Mouse (Mus musculus): Measurements from ENCODE around the gene Wfdc12. TPM values are rescaled to one million over a fixed set of nuclear protein-coding genes. Genes with fewer than 3 reads are reported as not detected.
"Not testable (repeated sequence)": the region's sequence is repeated elsewhere in the genome, so short reads cannot be mapped to it uniquely, and the experiment has no call there.

Gene Wfdc12
- not detected in 2 replicates for polyA plus RNA-seq (2015; fragmentation: Nextera tagmentation; extraction: Ambion mirVana)

DNA sequence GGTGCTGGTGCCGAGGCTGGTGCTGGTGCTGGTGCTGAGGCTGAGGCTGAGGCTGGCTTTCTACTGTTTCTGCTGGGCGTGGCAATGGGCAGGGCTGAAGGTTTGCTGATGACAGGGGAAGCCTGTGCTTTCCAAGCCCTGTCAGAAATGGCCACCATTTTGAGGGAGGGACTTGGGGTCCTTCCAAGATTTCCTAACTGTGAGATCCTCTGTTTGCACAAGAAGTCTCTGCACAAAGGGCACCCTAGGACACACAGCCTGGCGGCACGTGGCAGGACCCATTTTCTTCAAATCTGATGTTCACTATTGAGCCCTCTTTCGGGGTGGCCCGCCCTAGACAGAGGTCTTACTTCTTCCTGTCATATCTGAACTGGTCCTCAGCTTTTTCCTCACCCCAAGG is at the start of gene Wfdc12:
Gene Wfdc12, minus strand, starts transcription at position 33 of the 400 bp plus-strand sequence.
- Histone ChIP-seq H3K4me2 (replicated peaks) (no peak within 1 kb of the TSS), H3K4me3 (replicated peaks) (no peak within 1 kb of the TSS), H3K27ac (no peak within 1 kb of the TSS), H3K36me3 (no peaks in the 10 kb centered on the region), H3K27me3 (replicated peaks) (no peaks in the 10 kb centered on the region), H3K9me3 (no peaks in the 10 kb centered on the region), H3K4me1 (replicated peaks) (no peaks in the 10 kb centered on the region), H3K9ac (no peak within 1 kb of the TSS)
- ATAC-seq, result no peak
- WGBS, result 83% methylated on average over 6 of the region's 6 CpGs

DNA sequence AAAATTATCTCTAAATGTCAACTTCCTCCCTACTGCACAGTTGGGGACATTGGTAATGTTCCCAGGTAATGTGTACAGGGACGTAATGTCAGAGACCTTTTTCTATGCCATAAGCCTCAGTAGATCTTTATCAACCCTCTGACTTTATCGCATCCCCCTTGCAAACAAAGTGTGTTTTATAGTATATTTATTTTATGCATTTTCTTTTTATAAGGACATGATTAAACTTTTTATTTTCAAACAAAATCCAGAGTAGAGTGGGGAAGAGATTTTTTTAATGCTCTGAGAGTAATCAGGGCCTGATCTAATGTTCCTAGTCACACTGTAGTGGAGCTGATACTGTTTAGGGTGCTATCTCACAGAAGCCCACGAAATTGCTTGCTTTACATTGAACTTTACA is 48.0 kb upstream of the Wfdc12 start, which contains the start of gene Svs2:
Gene Svs2, minus strand, starts transcription at position 101 of the 400 bp plus-strand sequence.
- 83% methylated on average over 3 of the region's 3 CpGs for WGBS

DNA sequence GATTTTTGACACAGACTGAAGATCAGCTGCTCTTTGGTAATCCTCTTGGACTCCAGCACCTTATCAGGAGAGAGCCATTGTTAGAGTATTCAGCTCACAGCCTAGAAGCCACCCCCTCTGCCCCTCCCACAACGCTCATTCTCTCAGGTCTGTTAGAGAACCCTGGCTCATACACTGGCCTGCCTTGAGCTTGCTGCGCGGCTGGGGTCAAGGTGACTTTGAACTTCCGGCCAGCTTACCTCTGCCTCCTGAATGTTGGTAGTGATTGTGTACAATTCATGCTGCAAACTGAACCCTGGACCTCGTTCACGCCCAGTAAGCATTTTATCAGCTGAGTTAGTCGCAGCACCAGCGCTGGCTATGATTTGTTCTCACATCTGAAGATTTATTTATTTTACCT is 42.3 kb upstream of the Wfdc12 start:
- WGBS, result 71% methylated on average over 8 of the region's 8 CpGs
- Histone ChIP-seq H3K9ac (no peak overlapping the region), H3K27me3 (replicated peaks) (no peaks in the 10 kb centered on the region), H3K9me3 (no peaks in the 10 kb centered on the region), H3K4me3 (replicated peaks) (no peak overlapping the region), H3K4me2 (replicated peaks) (no peak overlapping the region), H3K27ac (no peak overlapping the region), H3K4me1 (replicated peaks) (no peaks in the 10 kb centered on the region), H3K36me3 (no peaks in the 10 kb centered on the region)
- ATAC-seq, result peak; percentile 43

More for the DNA sequence above, 48.0 kb upstream of the Wfdc12 start, which contains the start of gene Svs2:
- no peaks in the 10 kb centered on the region for H3K36me3 ChIP-seq
- H3K4me3 ChIP-seq (replicated peaks), result no peak within 1 kb of the TSS
- H3K27me3 ChIP-seq (replicated peaks), result no peaks in the 10 kb centered on the region
- no peak for ATAC-seq
- no peak within 1 kb of the TSS for H3K9ac ChIP-seq
- H3K9me3 ChIP-seq, result no peaks in the 10 kb centered on the region
- H3K27ac ChIP-seq, result no peak within 1 kb of the TSS
- no peak within 1 kb of the TSS for H3K4me2 ChIP-seq (replicated peaks)
- no peaks in the 10 kb centered on the region for H3K4me1 ChIP-seq (replicated peaks)

DNA sequence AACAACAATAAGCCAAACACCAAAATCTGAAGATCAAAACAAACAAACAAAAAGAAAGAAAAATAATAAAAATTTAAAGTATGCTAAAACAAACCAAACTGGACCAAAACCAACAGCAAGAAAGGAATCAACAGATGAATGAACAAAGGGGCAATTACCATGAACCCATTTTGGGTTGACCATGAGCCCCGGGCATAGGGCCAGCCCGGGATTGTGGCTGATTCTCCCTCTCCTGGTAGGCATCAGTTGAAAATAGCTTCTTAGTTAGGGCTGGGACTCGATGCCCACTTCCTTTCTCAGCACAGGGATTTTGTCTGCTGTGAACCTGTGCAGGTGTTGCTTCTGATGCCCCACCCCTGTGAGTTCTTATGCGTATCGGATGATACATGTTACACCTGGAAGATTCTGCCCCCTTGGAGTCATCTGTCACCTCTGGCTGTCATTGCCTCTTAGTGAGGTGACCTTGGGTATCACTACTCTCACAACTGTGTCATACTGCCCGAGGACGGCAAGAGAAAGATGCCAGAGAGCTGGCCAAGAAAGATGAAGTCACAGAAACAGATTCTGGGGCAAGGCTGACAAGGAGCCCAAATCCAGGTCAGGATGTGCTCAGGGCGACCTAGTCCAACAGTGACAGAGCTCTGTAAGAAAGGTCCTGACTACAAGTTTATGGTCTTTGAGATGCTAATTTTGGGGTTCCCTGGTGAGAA is 38.1 kb upstream of the Wfdc12 start:
- no peak overlapping the region for H3K4me3 ChIP-seq (replicated peaks)
- WGBS, result 85% methylated on average over 8 of the region's 8 CpGs
- no peaks in the 10 kb centered on the region for H3K9me3 ChIP-seq
- H3K4me1 ChIP-seq (replicated peaks), result no peaks in the 10 kb centered on the region
- no peaks in the 10 kb centered on the region for H3K36me3 ChIP-seq
- ATAC-seq, result no peak
- no peak overlapping the region for H3K9ac ChIP-seq
- H3K27ac ChIP-seq, result no peak overlapping the region
- H3K4me2 ChIP-seq (replicated peaks), result no peak overlapping the region
- H3K27me3 ChIP-seq (replicated peaks), result no peaks in the 10 kb centered on the region

DNA sequence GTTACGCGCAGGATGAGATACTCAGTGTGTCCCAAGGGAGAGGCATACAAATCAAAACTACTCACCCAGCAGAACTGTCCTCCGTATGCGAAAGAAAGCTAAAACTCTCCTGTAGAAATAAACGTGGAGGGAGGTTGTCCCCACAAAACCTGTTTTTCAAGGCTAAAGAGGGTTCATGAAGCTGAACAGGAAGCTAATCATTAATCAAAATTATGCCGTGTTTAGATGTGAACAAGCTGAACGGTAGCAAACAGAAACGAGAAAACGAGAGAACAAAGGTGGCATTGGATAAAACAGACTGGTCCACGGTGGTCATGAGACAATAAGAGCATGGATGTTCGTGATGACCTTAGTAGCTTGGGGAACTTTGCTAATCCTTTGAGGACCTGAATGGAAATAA is 31.1 kb upstream of the Wfdc12 start, which contains the start of gene Wfdc15b:
Gene Wfdc15b, minus strand, starts transcription at position 139 of the 400 bp plus-strand sequence.
- H3K4me3 ChIP-seq (replicated peaks), result 0 out of 2 replicates have a peak within 1 kb of the TSS, but pooled peaks have one; percentile 7
- WGBS, result 41% methylated on average over 11 of the region's 11 CpGs
- ATAC-seq, result peak; percentile 81
- H3K4me1 ChIP-seq (replicated peaks), result no peaks in the 10 kb centered on the region
- no peaks in the 10 kb centered on the region for H3K9me3 ChIP-seq
- no peak within 1 kb of the TSS for H3K9ac ChIP-seq
- H3K27ac ChIP-seq, result no peak within 1 kb of the TSS
- H3K36me3 ChIP-seq, result no peaks in the 10 kb centered on the region
- peak within 1 kb of the TSS; percentile 45 for H3K4me2 ChIP-seq (replicated peaks)
- no peaks in the 10 kb centered on the region for H3K27me3 ChIP-seq (replicated peaks)

DNA sequence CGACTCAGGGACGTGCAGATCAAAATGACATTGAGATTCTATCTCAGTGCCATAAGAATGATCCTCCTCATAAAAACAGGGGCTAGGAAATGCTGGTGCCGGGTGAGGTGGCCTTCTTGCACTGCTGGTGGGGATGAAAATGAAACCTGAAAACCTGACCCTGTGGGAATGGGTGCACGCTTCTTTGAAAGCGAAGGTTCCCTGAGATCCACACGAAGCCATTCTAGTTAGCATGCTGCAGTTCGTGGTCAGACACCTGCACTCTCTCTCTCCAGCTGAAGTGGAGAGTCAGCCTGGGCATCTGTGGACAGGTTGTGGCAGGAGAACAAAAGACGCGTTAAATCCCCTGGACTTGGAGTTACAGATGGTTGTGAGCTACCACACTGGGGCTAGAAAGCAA is 28.9 kb upstream of the Wfdc12 start:
- Histone ChIP-seq H3K27ac (no peak overlapping the region), H3K4me3 (replicated peaks) (no peak overlapping the region), H3K27me3 (replicated peaks) (no peaks in the 10 kb centered on the region), H3K9me3 (no peaks in the 10 kb centered on the region), H3K4me2 (replicated peaks) (no peak overlapping the region), H3K36me3 (no peaks in the 10 kb centered on the region), H3K4me1 (replicated peaks) (no peaks in the 10 kb centered on the region), H3K9ac (no peak overlapping the region)
- no peak for ATAC-seq
- WGBS, result 89% methylated on average over 9 of the region's 9 CpGs

DNA sequence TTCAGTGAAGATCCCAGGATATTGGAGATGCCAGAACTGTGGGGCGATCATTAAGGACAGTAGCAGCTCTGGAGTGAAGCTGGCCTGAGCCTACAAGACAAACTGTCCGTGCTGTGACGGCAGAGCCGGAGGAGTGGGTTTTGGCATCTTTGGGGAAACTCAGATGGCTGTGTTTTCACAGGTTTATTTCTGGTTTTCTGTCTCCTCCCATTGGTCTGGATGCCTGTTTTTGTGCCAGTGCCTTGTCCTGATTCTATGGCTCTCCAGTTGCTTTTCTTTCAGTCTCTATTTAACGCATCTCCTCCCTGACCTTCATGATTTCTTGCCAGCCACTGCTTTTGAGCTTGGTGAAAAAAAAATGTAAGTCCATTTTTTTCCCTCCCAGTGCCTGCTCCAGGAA is 22.3 kb upstream of the Wfdc12 start:
- H3K9me3 ChIP-seq, result no peaks in the 10 kb centered on the region
- no peak overlapping the region for H3K27ac ChIP-seq
- no peaks in the 10 kb centered on the region for H3K27me3 ChIP-seq (replicated peaks)
- H3K9ac ChIP-seq, result no peak overlapping the region
- H3K4me2 ChIP-seq (replicated peaks), result no peak overlapping the region
- H3K4me3 ChIP-seq (replicated peaks), result no peak overlapping the region
- H3K4me1 ChIP-seq (replicated peaks), result no peaks in the 10 kb centered on the region
- H3K36me3 ChIP-seq, result no peaks in the 10 kb centered on the region
- 90% methylated on average over 5 of the region's 5 CpGs for WGBS
- ATAC-seq, result no peak

DNA sequence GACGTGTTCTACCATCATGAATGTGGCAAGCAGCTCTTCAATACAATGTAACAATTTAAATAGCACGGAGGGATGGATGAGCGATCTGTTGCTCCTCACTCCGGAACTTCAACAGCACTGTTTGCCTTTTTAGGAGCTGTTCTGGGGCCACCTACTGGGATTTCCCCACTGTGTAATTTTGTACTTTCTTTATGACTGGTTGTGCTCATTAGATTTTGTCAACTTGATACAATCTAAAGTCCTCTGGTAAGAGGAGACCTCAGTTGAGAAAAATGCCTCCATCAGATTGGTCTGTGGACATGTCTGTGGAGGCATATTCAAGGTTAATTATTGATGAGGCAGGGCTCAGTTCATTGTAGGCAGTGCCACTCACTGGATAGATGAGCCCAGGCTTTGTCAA is 20.5 kb upstream of the Wfdc12 start:
- 85% methylated on average over 4 of the region's 4 CpGs for WGBS
- no peaks in the 10 kb centered on the region for H3K36me3 ChIP-seq
- ATAC-seq, result no peak
- H3K4me3 ChIP-seq (replicated peaks), result no peak overlapping the region
- H3K27me3 ChIP-seq (replicated peaks), result no peaks in the 10 kb centered on the region
- H3K9ac ChIP-seq, result no peak overlapping the region
- no peaks in the 10 kb centered on the region for H3K4me1 ChIP-seq (replicated peaks)
- no peak overlapping the region for H3K27ac ChIP-seq
- H3K9me3 ChIP-seq, result no peaks in the 10 kb centered on the region
- no peak overlapping the region for H3K4me2 ChIP-seq (replicated peaks)

DNA sequence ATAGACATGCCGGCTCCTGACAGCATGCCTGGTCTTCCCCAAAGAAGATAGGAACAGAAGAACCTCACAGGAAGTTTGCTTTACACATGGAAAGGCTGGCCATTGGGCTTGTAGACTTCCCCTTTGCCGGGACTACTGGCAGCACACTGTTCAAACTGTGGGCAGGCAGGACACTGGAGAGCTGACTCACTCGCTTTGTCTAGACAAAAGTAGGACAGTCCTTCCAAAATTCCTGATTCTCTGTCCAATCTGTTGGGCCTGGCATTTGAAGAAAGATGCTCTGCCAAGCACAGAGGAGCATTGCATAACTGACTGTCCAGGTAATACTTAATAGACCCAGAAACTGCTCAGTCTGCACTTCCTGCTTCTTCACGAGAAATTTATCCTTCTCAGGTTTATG is 16.3 kb upstream of the Wfdc12 start:
- no peak overlapping the region for H3K9ac ChIP-seq
- H3K27ac ChIP-seq, result no peak overlapping the region
- H3K4me2 ChIP-seq (replicated peaks), result no peak overlapping the region
- WGBS, result 72% methylated on average over 4 of the region's 4 CpGs
- no peaks in the 10 kb centered on the region for H3K4me1 ChIP-seq (replicated peaks)
- no peaks in the 10 kb centered on the region for H3K36me3 ChIP-seq
- no peak for ATAC-seq
- no peaks in the 10 kb centered on the region for H3K27me3 ChIP-seq (replicated peaks)
- no peak overlapping the region for H3K4me3 ChIP-seq (replicated peaks)
- no peaks in the 10 kb centered on the region for H3K9me3 ChIP-seq

DNA sequence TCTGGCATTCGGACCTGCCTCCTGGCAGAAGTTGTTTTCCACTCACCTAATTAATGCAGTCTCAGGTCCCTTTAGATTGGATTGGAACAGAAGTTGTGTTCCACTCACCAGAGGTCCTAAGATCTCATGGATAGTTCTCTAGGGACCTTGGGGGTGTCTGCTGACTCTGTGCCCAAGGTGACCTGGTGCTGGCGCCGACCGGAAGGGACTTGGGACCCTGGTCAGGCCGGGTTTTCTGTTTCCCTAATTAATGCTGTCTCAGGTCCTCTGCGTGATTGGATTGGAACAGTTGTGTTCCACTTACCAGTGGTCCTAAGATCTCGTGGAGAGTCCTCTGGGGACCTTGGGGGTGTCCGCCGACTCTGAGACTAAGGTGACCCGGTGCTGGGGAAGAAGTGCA is 15.6 kb upstream of the Wfdc12 start:
- ATAC-seq; H3K9me3 ChIP-seq; H3K27ac ChIP-seq; H3K9ac ChIP-seq; H3K4me2 ChIP-seq (replicated peaks); H3K36me3 ChIP-seq; H3K27me3 ChIP-seq (replicated peaks); H3K4me3 ChIP-seq (replicated peaks); H3K4me1 ChIP-seq (replicated peaks): not testable (repeated sequence)
- 92% methylated on average over 10 of the region's 10 CpGs for WGBS

DNA sequence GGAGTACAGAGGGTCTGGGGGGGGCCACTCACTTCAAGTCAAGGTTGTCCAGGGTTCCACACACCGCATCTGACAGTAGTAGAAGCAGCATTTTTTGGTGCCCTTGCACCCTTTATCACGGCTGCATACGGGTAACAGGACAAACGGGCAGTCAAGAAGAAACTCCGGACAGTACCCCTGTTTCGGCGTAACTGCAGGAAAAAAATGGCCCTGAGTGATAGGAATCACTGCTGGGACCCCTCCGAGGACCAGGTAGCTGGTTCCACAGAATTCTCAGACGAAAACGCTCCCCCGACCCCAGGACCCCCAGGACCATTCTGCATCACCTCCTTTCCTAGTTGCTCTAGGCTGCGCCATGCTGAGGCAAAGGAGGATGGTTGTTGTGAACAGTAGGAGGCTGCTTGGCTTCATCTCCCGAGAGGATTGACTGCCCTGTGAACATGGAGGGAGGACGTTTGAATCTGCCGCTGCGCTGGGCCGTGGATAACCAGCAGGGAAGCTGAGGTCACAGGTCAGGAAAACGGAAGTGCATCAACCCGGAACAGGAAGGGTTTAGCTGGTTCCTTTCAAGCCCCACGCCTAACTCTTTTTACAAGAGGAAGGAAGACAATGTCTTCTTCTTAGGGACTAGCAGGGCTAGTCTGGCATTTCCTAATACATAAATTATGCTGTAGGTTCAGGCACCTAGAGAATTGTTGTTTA is 9.4 kb upstream of the Wfdc12 start, which contains the start of gene Wfdc15a:
Gene Wfdc15a, minus strand, starts transcription at position 505 of the 702 bp plus-strand sequence.
- no peak within 1 kb of the TSS for H3K9ac ChIP-seq
- H3K4me1 ChIP-seq (replicated peaks), result no peaks in the 10 kb centered on the region
- H3K4me3 ChIP-seq (replicated peaks), result no peak within 1 kb of the TSS
- H3K4me2 ChIP-seq (replicated peaks), result no peak within 1 kb of the TSS
- no peaks in the 10 kb centered on the region for H3K27me3 ChIP-seq (replicated peaks)
- no peaks in the 10 kb centered on the region for H3K9me3 ChIP-seq
- H3K36me3 ChIP-seq, result no peaks in the 10 kb centered on the region
- no peak for ATAC-seq
- no peak within 1 kb of the TSS for H3K27ac ChIP-seq
- 79% methylated on average over 20 of the region's 20 CpGs for WGBS

DNA sequence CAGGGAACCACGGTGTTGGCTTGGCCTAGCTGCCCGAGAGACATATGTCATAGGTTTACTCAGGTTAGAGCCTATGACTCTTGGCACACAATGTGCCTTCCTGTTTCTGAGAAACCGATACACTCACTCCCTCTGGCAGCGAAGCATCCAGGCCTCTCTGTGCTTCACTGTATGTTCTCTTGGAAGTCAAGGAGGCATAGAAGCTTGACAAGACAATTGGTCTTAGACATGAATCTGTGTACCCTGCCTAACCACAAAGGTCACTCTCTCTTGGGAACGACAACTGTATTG is 6.2 kb upstream of the Wfdc12 start:
- Histone ChIP-seq H3K4me1 (replicated peaks) (no peaks in the 10 kb centered on the region), H3K4me2 (replicated peaks) (no peak overlapping the region), H3K4me3 (replicated peaks) (no peak overlapping the region), H3K9ac (no peak overlapping the region), H3K27ac (no peak overlapping the region), H3K9me3 (no peaks in the 10 kb centered on the region), H3K36me3 (no peaks in the 10 kb centered on the region), H3K27me3 (replicated peaks) (no peaks in the 10 kb centered on the region)
- no peak for ATAC-seq
- WGBS, result 78% methylated on average over 5 of the region's 5 CpGs
